Mouse (Mus musculus) spleen, adult 2 months (tissue): ENCODE data around the gene Stap2.

Experiments used
- CTCF ChIP-seq: fragments of 200-500 bp; IDR thresholded peaks from 2 replicates; pipeline ENCODE4 v1.5.1; 2011; ENCODE audit warnings: mild to moderate bottlenecking, inconsistent platforms; ENCODE audit not compliant: insufficient read depth, insufficient read length, insufficient replicate concordance; ENCODE audit errors: extremely low read depth
- POLR2A ChIP-seq: fragments of 200-500 bp; IDR thresholded peaks from 2 replicates; pipeline ENCODE4 v1.6.1; 2011; ENCODE audit warnings: low read depth, low read length, inconsistent platforms

- TF ChIP-seq CTCF (no peak), POLR2A (no peak)
Observed at GRCm38 (mm10) chr17:56034040-56034725, 28.8 kb upstream of the Stap2 start.
